Comparison of ENCODE assay signal across 24 mouse cellular contexts in genomic region chr13:41119152-41119945, GRCm38 (mm10). TPM values are rescaled to one million over a fixed set of nuclear protein-coding genes. Genes with fewer than 3 reads are reported as not detected.
DNase-seq lines count a peak whose midpoint lies in the region; ATAC-seq and TF ChIP-seq lines count a peak whose summit lies in the region.
"Had no signal": no experiment of that assay in that cellular context is flagged by ENCODE, and none has a peak within 500 bp of the region (broad histone marks: within the 10 kb centered on the region; RNA-seq: fewer than 3 reads in every experiment).

No protein-coding gene starts in this region.

- H3K4me2 ChIP-seq in kidney, postnatal 0 days (ENCODE audit: low read length) = no peak overlapping the region
- no peak overlapping the region for H3K4me2 ChIP-seq in embryonic facial prominence, embryonic 15.5 days (replicated peaks)
- H3K4me2 ChIP-seq in limb, embryonic 12.5 days = no peak overlapping the region
- no peak overlapping the region for H3K4me2 ChIP-seq in hindbrain, embryonic 11.5 days (replicated peaks; ENCODE audit: low read depth, low read length)
- H3K4me2 ChIP-seq: embryonic facial prominence, embryonic 12.5 days; heart, embryonic 11.5 days; limb, embryonic 15.5 days; midbrain, embryonic 11.5 days; neural tube, embryonic 13.5 days had no signal

- H3K27ac ChIP-seq in kidney, postnatal 0 days = no peak overlapping the region
- 0 out of 2 replicates have a peak overlapping the region, but pooled peaks have one; percentile 11 for H3K27ac ChIP-seq in embryonic facial prominence, embryonic 15.5 days (replicated peaks)
- peak overlapping the region; percentile 67 for H3K27ac ChIP-seq in limb, embryonic 12.5 days
- H3K27ac ChIP-seq in hindbrain, embryonic 11.5 days (ENCODE audit: low read depth, low read length) = no peak overlapping the region
- H3K27ac ChIP-seq: embryonic facial prominence, embryonic 12.5 days; forebrain, embryonic 10.5 days; hindbrain, postnatal 0 days; limb, embryonic 15.5 days; neural tube, embryonic 13.5 days had no signal

- WGBS in kidney, postnatal 0 days = 25% methylated on average over 9 of the region's 9 CpGs
- WGBS in embryonic facial prominence, embryonic 15.5 days = 20% methylated on average over 9 of the region's 9 CpGs
- 22% methylated on average over 9 of the region's 9 CpGs for WGBS in limb, embryonic 12.5 days
- WGBS in hindbrain, embryonic 11.5 days = 46% methylated on average over 9 of the region's 9 CpGs

- H3K4me3 ChIP-seq in kidney, postnatal 0 days (replicated peaks; ENCODE audit: low read depth, low read length) = no peak overlapping the region
- no peak overlapping the region for H3K4me3 ChIP-seq in embryonic facial prominence, embryonic 15.5 days (replicated peaks)
- H3K4me3 ChIP-seq in limb, embryonic 12.5 days (replicated peaks) = no peak overlapping the region
- H3K4me3 ChIP-seq in hindbrain, embryonic 11.5 days (ENCODE audit: low read depth, low read length) = no peak overlapping the region
- H3K4me3 ChIP-seq: embryonic facial prominence, embryonic 12.5 days; forebrain, embryonic 10.5 days; limb, embryonic 15.5 days; neural tube, embryonic 13.5 days had no signal

- H3K9me3 ChIP-seq in kidney, postnatal 0 days (replicated peaks; ENCODE audit: low read length) = no peaks in the 10 kb centered on the region
- H3K9me3 ChIP-seq in embryonic facial prominence, embryonic 15.5 days (replicated peaks) = no peaks in the 10 kb centered on the region
- no peaks in the 10 kb centered on the region for H3K9me3 ChIP-seq in limb, embryonic 12.5 days
- no peaks in the 10 kb centered on the region for H3K9me3 ChIP-seq in hindbrain, embryonic 11.5 days (ENCODE audit: control insufficient read depth, low read length)
- H3K9me3 ChIP-seq: embryonic facial prominence, embryonic 12.5 days; forebrain, embryonic 10.5 days; limb, embryonic 15.5 days; neural tube, embryonic 13.5 days had no signal

- no peak for TF ChIP-seq POLR2A in brain, embryonic 14.5 days (IDR thresholded peaks at IDR 0.05; ENCODE audit: borderline replicate concordance, extremely low read depth, insufficient read depth, insufficient read length, poor library complexity, severe bottlenecking)

- no peaks in the 10 kb centered on the region for H3K27me3 ChIP-seq in kidney, postnatal 0 days (ENCODE audit: insufficient read depth, low read length)
- 0 out of 2 replicates have a peak, but pooled peaks cover 3% of the 10 kb centered on the region for H3K27me3 ChIP-seq in embryonic facial prominence, embryonic 15.5 days
- H3K27me3 ChIP-seq in limb, embryonic 12.5 days = peaks cover 9% of the 10 kb centered on the region
- H3K27me3 ChIP-seq in hindbrain, embryonic 11.5 days (ENCODE audit: control insufficient read depth, insufficient read depth, low read length) = no peaks in the 10 kb centered on the region
- H3K27me3 ChIP-seq: embryonic facial prominence, embryonic 12.5 days had no signal

- no peak overlapping the region for H3K9ac ChIP-seq in kidney, postnatal 0 days (ENCODE audit: low read depth, low read length)
- no peak overlapping the region for H3K9ac ChIP-seq in embryonic facial prominence, embryonic 15.5 days
- no peak overlapping the region for H3K9ac ChIP-seq in limb, embryonic 12.5 days (replicated peaks)
- H3K9ac ChIP-seq in hindbrain, embryonic 11.5 days (ENCODE audit: low read depth, low read length) = no peak overlapping the region
- H3K9ac ChIP-seq: embryonic facial prominence, embryonic 12.5 days; limb, embryonic 15.5 days; neural tube, embryonic 13.5 days had no signal

- H3K36me3 ChIP-seq in kidney, postnatal 0 days (ENCODE audit: insufficient read depth, low read length) = no peaks in the 10 kb centered on the region
- H3K36me3 ChIP-seq in embryonic facial prominence, embryonic 15.5 days = no peaks in the 10 kb centered on the region
- no peaks in the 10 kb centered on the region for H3K36me3 ChIP-seq in limb, embryonic 12.5 days
- H3K36me3 ChIP-seq in hindbrain, embryonic 11.5 days (ENCODE audit: control insufficient read depth, insufficient read depth, low read length) = no peaks in the 10 kb centered on the region
- H3K36me3 ChIP-seq: embryonic facial prominence, embryonic 12.5 days; forebrain, embryonic 10.5 days; limb, embryonic 15.5 days; neural tube, embryonic 13.5 days had no signal

- peak; percentile 22 for DNase-seq in kidney, postnatal 0 days (ENCODE audit: low spot score)
- DNase-seq in kidney, postnatal 10 days = no peak
- peak; percentile 9 for DNase-seq in brain, embryonic 14.5 days (ENCODE audit: low read depth)
- DNase-seq in hindbrain, embryonic 11.5 days (ENCODE audit: low spot score) = no peak
- DNase-seq in B cell, adult 2 months = no peak
- DNase-seq in left cerebral cortex, adult 8-10 months (ENCODE audit: low spot score in 2 of 2) = no peak
- DNase-seq: adrenal gland, postnatal 25 days; cerebellum, adult 9-11 months; gastrocnemius, postnatal 25 days; kidney, adult 8-10 months; kidney, postnatal 4 days; lung, postnatal 14 days had no signal

- no peak for TF ChIP-seq CTCF in kidney, postnatal 0 days (IDR thresholded peaks at IDR 0.05; ENCODE audit: low read depth)
- no peak for TF ChIP-seq CTCF in brain, embryonic 14.5 days (IDR thresholded peaks at IDR 0.05; ENCODE audit: borderline replicate concordance, extremely low read depth, insufficient read depth, insufficient read length)

- ATAC-seq in kidney, postnatal 0 days (replicated peaks; ENCODE audit: low FRiP score, low read depth) = no peak
- no peak for ATAC-seq in embryonic facial prominence, embryonic 15.5 days (ENCODE audit: insufficient number of reproducible peaks, low FRiP score, low TSS enrichment, low read depth)
- no peak for ATAC-seq in limb, embryonic 12.5 days (ENCODE audit: insufficient number of reproducible peaks, insufficient read depth, low FRiP score, low TSS enrichment, low read depth)
- no peak for ATAC-seq in hindbrain, embryonic 11.5 days (ENCODE audit: low FRiP score)
- ATAC-seq: hindbrain, postnatal 0 days had no signal

- H3K4me1 ChIP-seq in kidney, postnatal 0 days (replicated peaks; ENCODE audit: insufficient read depth, low read length) = no peaks in the 10 kb centered on the region
- peaks cover 4% of the 10 kb centered on the region; the same call in 1 of the 2 replicates for H3K4me1 ChIP-seq in embryonic facial prominence, embryonic 15.5 days
- H3K4me1 ChIP-seq in limb, embryonic 12.5 days (replicated peaks) = peaks cover 5% of the 10 kb centered on the region; the same call in 1 of the 2 replicates
- no peaks in the 10 kb centered on the region for H3K4me1 ChIP-seq in hindbrain, embryonic 11.5 days (replicated peaks; ENCODE audit: control insufficient read depth, insufficient read depth, low read length)
- H3K4me1 ChIP-seq: neural tube, embryonic 13.5 days had no signal

RNA-seq across cellular contexts. Expression of gene Sycp2l, which starts 5.2 kb away (rescaled TPM):
- polyA plus RNA-seq in kidney, postnatal 0 days (2015; fragmentation: Nextera tagmentation; extraction: Ambion mirVana) = not detected in 2 replicates
- polyA plus RNA-seq in brain, embryonic 14.5 days (2012; rRNA removed) = 0.04 TPM in 1 of 2 replicates, not detected in the other
- polyA plus RNA-seq in embryonic facial prominence, embryonic 15.5 days (2015; fragmentation: Nextera tagmentation; extraction: Ambion mirVana) = not detected in 2 replicates
- polyA plus RNA-seq in limb, embryonic 12.5 days (2016; fragmentation: Nextera tagmentation; extraction: Ambion mirVana) = not detected in 2 replicates
- polyA plus RNA-seq in hindbrain, embryonic 11.5 days (2014; fragmentation: Nextera tagmentation; extraction: Ambion mirVana) = not detected in 2 replicates
- under 1 TPM in 3 of 4 experiments, not detected in 1; 0.37 to 0.49 (median 0.44) TPM for total RNA-seq in left cerebral cortex, adult 8-10 months (2022)
- total RNA-seq: adrenal gland, postnatal 25 days; heart, postnatal 25 days; hindbrain, postnatal 0 days had no signal
- polyA plus RNA-seq: C2C12; forebrain, embryonic 10.5 days; heart, embryonic 11.5 days; limb, embryonic 15.5 days; liver, embryonic 16.5 days; midbrain, embryonic 11.5 days; neural tube, embryonic 13.5 days had no signal

RNA-seq across cellular contexts. Expression of gene Gcm2, which starts 8.5 kb away (rescaled TPM):
- polyA plus RNA-seq in kidney, postnatal 0 days (2015; fragmentation: Nextera tagmentation; extraction: Ambion mirVana) = not detected in 2 replicates
- not detected in 2 replicates for polyA plus RNA-seq in brain, embryonic 14.5 days (2012; rRNA removed)
- 0.14 TPM in 1 of 2 replicates, not detected in the other for polyA plus RNA-seq in embryonic facial prominence, embryonic 15.5 days (2015; fragmentation: Nextera tagmentation; extraction: Ambion mirVana)
- polyA plus RNA-seq in limb, embryonic 12.5 days (2016; fragmentation: Nextera tagmentation; extraction: Ambion mirVana) = not detected in 2 replicates
- 0.14 TPM in 1 of 2 replicates, not detected in the other for polyA plus RNA-seq in hindbrain, embryonic 11.5 days (2014; fragmentation: Nextera tagmentation; extraction: Ambion mirVana)
- total RNA-seq in left cerebral cortex, adult 8-10 months (2022) = not detected
- total RNA-seq: adrenal gland, postnatal 25 days; gastrocnemius, postnatal 25 days; heart, postnatal 25 days; hindbrain, postnatal 0 days had no signal
- polyA plus RNA-seq: C2C12; forebrain, embryonic 10.5 days; heart, embryonic 11.5 days; hindbrain, postnatal 0 days; limb, embryonic 15.5 days; liver, embryonic 16.5 days; midbrain, embryonic 11.5 days; neural tube, embryonic 13.5 days had no signal

RNA-seq across cellular contexts. Expression of gene Mak, which starts 39.8 kb away (rescaled TPM):
- polyA plus RNA-seq in kidney, postnatal 0 days (2015; fragmentation: Nextera tagmentation; extraction: Ambion mirVana) = 0.37 and 0.66 TPM in 2 replicates
- 1.3 and 1.7 TPM in 2 replicates for polyA plus RNA-seq in brain, embryonic 14.5 days (2012; rRNA removed)
- 1.7 and 3.8 TPM in 2 replicates for polyA plus RNA-seq in embryonic facial prominence, embryonic 15.5 days (2015; fragmentation: Nextera tagmentation; extraction: Ambion mirVana)
- 0.50 and 1.2 TPM in 2 replicates for polyA plus RNA-seq in limb, embryonic 12.5 days (2016; fragmentation: Nextera tagmentation; extraction: Ambion mirVana)
- polyA plus RNA-seq in hindbrain, embryonic 11.5 days (2014; fragmentation: Nextera tagmentation; extraction: Ambion mirVana) = 1.5 and 1.6 TPM in 2 replicates
- 1 to 10 TPM; 3.1 to 3.7 (median 3.2) TPM for total RNA-seq in left cerebral cortex, adult 8-10 months (2022)
- total RNA-seq: adrenal gland, postnatal 25 days; gastrocnemius, postnatal 25 days; heart, postnatal 25 days had no signal
- polyA plus RNA-seq: C2C12 had no signal

Comparison
In these comparisons a context has a peak if more than half of its experiments do, and no peak if none do; other contexts are left out.
1. DNase-seq: peak in kidney, postnatal 0 days (single experiment) and brain, embryonic 14.5 days (single experiment); none in kidney, postnatal 10 days (single experiment), hindbrain, embryonic 11.5 days (single experiment), B cell, adult 2 months (0 of 2) and left cerebral cortex, adult 8-10 months (0 of 2).
2. H3K27ac ChIP-seq: peak in embryonic facial prominence, embryonic 15.5 days (single experiment) and limb, embryonic 12.5 days (single experiment); none in kidney, postnatal 0 days (single experiment) and hindbrain, embryonic 11.5 days (single experiment).